Mouse (Mus musculus): ENCODE results near the gene Mrpl10. TPM values are rescaled to one million over a fixed set of nuclear protein-coding genes. Genes with fewer than 3 reads are reported as not detected.

Gene Mrpl10
- polyA plus RNA-seq, 1 experiment = 2.4 TPM

DNA sequence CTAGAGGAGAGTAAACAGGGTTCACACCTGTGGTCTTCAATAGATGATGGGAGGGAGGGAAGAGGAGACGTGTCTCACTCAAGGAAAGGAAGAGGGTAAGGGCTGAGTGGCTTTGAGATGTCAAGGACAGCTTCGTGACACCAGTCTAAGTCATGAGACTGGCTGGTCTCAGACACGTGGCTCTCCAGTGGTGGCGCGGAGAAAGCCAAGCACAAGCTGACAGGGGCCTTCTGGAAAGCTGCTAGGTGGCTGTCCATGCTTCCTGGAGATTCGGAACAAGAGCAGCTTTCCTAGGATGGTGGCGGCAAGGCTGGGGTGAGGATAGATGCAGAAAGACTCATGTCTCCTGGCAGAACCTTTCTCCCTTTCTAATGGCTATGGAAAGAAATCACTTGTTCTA lies 2.5 kb upstream of the Mrpl10 start:
- Histone ChIP-seq H3K27me3 (ENCODE audit: control insufficient read depth) (no peaks in the 10 kb centered on the region), H3K36me3 (ENCODE audit: control insufficient read depth) (peaks cover 3% of the 10 kb centered on the region), H3K4me3 (replicated peaks) (no peak overlapping the region), H3K9me3 (ENCODE audit: control insufficient read depth, low read length) (no peaks in the 10 kb centered on the region), H3K4me1 (ENCODE audit: control insufficient read depth) (peaks cover 30% of the 10 kb centered on the region)
- no peak for TF ChIP-seq TAL1 (IDR thresholded peaks at IDR 0.05; ENCODE audit: low read length)
- TF ChIP-seq GATA1 (IDR thresholded peaks at IDR 0.05; ENCODE audit: low read length) = no peak

GRCm38 (mm10) chr11:97040301-97041021 lies 899 bp upstream of the Mrpl10 start:
- Histone ChIP-seq H3K4me1 (ENCODE audit: control insufficient read depth) (peaks cover 33% of the 10 kb centered on the region), H3K27me3 (ENCODE audit: control insufficient read depth) (no peaks in the 10 kb centered on the region), H3K9me3 (ENCODE audit: control insufficient read depth, low read length) (no peaks in the 10 kb centered on the region), H3K36me3 (ENCODE audit: control insufficient read depth) (peaks cover 13% of the 10 kb centered on the region), H3K4me3 (replicated peaks) (peak overlapping the region; percentile 92)
- TF ChIP-seq GATA1 (IDR thresholded peaks at IDR 0.05; ENCODE audit: low read length) = no peak

GRCm38 (mm10) chr11:97044902-97045301 lies 3.5 kb downstream of the Mrpl10 start:
- H3K36me3 ChIP-seq (ENCODE audit: control insufficient read depth) = peaks cover 38% of the 10 kb centered on the region
- H3K9me3 ChIP-seq (ENCODE audit: control insufficient read depth, low read length) = no peaks in the 10 kb centered on the region
- H3K27me3 ChIP-seq (ENCODE audit: control insufficient read depth) = no peaks in the 10 kb centered on the region
- H3K4me1 ChIP-seq (ENCODE audit: control insufficient read depth) = peaks cover 33% of the 10 kb centered on the region
- TF ChIP-seq TAL1 (IDR thresholded peaks at IDR 0.05; ENCODE audit: low read length) (no peak), GATA1 (IDR thresholded peaks at IDR 0.05; ENCODE audit: low read length) (no peak)
- no peak overlapping the region for H3K4me3 ChIP-seq (replicated peaks)

- TF ChIP-seq GATA1 (IDR thresholded peaks at IDR 0.05; ENCODE audit: low read length) (no peak), TAL1 (IDR thresholded peaks at IDR 0.05; ENCODE audit: low read length) (no peak)
- Histone ChIP-seq H3K4me3 (replicated peaks) (no peak overlapping the region), H3K36me3 (ENCODE audit: control insufficient read depth) (peaks cover 38% of the 10 kb centered on the region)
These were observed 4.5 kb downstream of the Mrpl10 start for GRCm38 (mm10) chr11:97045861-97046260.

DNA sequence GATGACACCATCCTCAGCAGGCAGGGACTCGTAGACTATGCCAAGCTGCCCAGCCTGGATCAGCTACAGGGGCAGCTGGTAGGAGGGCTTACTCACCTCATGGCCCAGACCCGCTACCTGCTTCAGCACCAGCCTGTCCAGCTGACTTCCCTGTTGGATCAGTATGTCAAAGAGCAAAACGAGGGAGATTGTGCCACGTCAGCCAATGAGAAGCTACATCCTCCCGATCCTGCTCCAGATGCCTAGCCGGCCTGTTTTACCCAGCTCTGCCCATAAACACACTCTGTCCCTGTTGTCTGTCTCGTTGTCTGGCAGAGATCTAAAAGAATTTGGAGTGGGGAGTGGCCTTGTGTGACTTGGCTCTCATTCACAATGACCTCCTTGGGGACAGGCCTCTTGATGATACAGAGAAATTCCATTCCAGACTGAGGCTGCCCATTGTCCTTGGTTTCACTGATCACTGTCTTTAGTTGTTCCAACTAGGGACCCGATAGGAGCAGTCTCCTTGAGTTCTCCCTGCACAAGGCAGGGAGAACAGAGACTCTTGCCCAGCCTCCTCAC lies 6.8 kb downstream of the Mrpl10 start:
- TF ChIP-seq TAL1 (IDR thresholded peaks at IDR 0.05; ENCODE audit: low read length) = no peak
- TF ChIP-seq GATA1 (IDR thresholded peaks at IDR 0.05; ENCODE audit: low read length) = no peak
- H3K36me3 ChIP-seq (ENCODE audit: control insufficient read depth) = peaks cover 42% of the 10 kb centered on the region
- H3K4me1 ChIP-seq (ENCODE audit: control insufficient read depth) = peaks cover 34% of the 10 kb centered on the region
- H3K27me3 ChIP-seq (ENCODE audit: control insufficient read depth) = no peaks in the 10 kb centered on the region
- H3K4me3 ChIP-seq (replicated peaks) = no peak overlapping the region
- H3K9me3 ChIP-seq (ENCODE audit: control insufficient read depth, low read length) = no peaks in the 10 kb centered on the region

More at GRCm38 (mm10) chr11:97045861-97046260, 4.5 kb downstream of the Mrpl10 start:
- H3K4me1 ChIP-seq (ENCODE audit: control insufficient read depth) = peaks cover 34% of the 10 kb centered on the region
- H3K9me3 ChIP-seq (ENCODE audit: control insufficient read depth, low read length) = no peaks in the 10 kb centered on the region
- H3K27me3 ChIP-seq (ENCODE audit: control insufficient read depth) = no peaks in the 10 kb centered on the region

GRCm38 (mm10) chr11:97049492-97050085 lies 8.2 kb downstream of the Mrpl10 start:
- peaks cover 41% of the 10 kb centered on the region for H3K36me3 ChIP-seq (ENCODE audit: control insufficient read depth)
- TF ChIP-seq TAL1 (IDR thresholded peaks at IDR 0.05; ENCODE audit: low read length) = no peak
- no peak for TF ChIP-seq GATA1 (IDR thresholded peaks at IDR 0.05; ENCODE audit: low read length)

DNA sequence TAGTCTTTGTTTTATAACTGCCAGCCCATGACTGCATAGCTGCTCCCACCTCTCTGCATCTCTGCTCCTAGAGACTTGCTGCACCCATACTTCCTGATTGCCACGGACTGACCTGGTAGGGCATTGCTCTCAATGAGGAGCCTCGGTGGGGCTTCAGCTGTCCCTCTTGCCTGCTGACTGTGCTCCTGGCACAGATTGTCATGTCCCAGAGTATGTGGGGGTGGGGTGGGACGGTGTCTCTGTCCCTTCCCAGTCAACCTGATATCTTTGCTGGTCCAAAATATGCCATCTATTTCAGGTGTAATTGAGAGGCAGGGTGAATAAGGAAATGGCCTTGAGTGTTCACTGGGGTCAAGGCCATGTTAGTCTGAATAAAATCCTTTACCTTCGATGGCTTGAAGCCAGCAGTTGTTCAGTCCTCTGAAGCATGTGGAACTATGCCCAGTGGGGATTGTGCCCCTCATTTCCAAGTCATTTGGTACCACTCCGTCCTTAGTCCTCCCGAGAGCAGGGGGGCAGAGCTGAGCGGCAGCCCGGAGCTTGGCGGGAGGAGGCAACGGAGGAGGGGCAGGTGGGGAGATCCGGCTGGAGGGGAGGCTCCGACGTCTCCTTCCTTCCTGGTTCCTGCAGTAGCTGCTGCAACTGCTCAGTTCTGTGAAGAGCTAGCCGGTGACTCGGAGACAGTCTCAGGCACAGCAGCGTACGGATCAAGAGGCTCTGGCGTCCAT lies 9.0 kb downstream of the Mrpl10 start, which contains the start of gene Osbpl7:
Gene Osbpl7, plus strand, starts transcription at position 413 of the 728 bp plus-strand sequence.
- no peak for TF ChIP-seq TAL1 (IDR thresholded peaks at IDR 0.05; ENCODE audit: low read length)
- TF ChIP-seq GATA1 (IDR thresholded peaks at IDR 0.05; ENCODE audit: low read length) = no peak
- peaks cover 28% of the 10 kb centered on the region for H3K4me1 ChIP-seq (ENCODE audit: control insufficient read depth)
- H3K4me3 ChIP-seq (replicated peaks) = peak within 1 kb of the TSS; percentile 68
- no peaks in the 10 kb centered on the region for H3K9me3 ChIP-seq (ENCODE audit: control insufficient read depth, low read length)
- H3K27me3 ChIP-seq (ENCODE audit: control insufficient read depth) = no peaks in the 10 kb centered on the region
- peaks cover 43% of the 10 kb centered on the region for H3K36me3 ChIP-seq (ENCODE audit: control insufficient read depth)

More at GRCm38 (mm10) chr11:97049492-97050085, 8.2 kb downstream of the Mrpl10 start:
- Histone ChIP-seq H3K4me3 (replicated peaks) (no peak overlapping the region), H3K27me3 (ENCODE audit: control insufficient read depth) (no peaks in the 10 kb centered on the region), H3K9me3 (ENCODE audit: control insufficient read depth, low read length) (no peaks in the 10 kb centered on the region), H3K4me1 (ENCODE audit: control insufficient read depth) (peaks cover 30% of the 10 kb centered on the region)

DNA sequence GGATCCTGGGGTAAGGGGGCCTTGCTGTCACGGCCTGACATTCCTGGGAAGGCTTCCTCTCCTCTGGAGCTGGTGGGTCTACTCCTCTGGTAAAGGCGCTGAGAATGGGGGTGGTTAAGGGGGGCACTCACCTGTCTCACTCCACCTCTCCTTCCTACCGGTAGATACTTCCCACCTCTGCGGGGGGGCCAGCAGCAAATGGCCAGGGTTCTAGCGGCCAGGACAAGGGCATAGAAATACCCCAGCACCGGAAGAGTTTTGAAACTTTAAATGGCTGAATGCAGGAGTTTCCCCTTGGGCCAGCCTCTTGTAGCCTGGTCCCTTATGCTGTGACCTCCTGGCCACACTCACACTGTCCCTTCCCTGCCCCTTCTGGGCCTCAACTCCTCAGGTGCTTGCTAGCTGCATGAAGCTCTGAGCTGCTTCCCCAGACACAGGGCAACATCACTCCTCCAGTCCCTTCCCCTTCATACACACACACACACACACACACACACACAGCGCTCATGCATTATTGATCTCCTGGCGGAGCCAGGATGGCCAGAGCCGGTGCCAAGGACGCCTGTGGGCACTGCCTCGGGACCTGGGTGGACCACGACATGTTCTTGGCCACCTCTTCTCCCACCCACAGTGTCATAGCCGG lies 9.7 kb downstream of the Mrpl10 start:
- H3K4me3 ChIP-seq (replicated peaks) = peak overlapping the region; percentile 68
- H3K4me1 ChIP-seq (ENCODE audit: control insufficient read depth) = peaks cover 28% of the 10 kb centered on the region
- H3K9me3 ChIP-seq (ENCODE audit: control insufficient read depth, low read length) = no peaks in the 10 kb centered on the region
- no peaks in the 10 kb centered on the region for H3K27me3 ChIP-seq (ENCODE audit: control insufficient read depth)
- peaks cover 46% of the 10 kb centered on the region for H3K36me3 ChIP-seq (ENCODE audit: control insufficient read depth)
- no peak for TF ChIP-seq TAL1 (IDR thresholded peaks at IDR 0.05; ENCODE audit: low read length)
- TF ChIP-seq GATA1 (IDR thresholded peaks at IDR 0.05; ENCODE audit: low read length) = no peak
